Mouse (Mus musculus): ENCODE data around the gene Baiap2. TPM values are rescaled to one million over a fixed set of nuclear protein-coding genes. Genes with fewer than 3 reads are reported as not detected.

Baiap2 gene
- total RNA-seq, 1 experiment from 2014 or later = 6.0 TPM

DNA sequence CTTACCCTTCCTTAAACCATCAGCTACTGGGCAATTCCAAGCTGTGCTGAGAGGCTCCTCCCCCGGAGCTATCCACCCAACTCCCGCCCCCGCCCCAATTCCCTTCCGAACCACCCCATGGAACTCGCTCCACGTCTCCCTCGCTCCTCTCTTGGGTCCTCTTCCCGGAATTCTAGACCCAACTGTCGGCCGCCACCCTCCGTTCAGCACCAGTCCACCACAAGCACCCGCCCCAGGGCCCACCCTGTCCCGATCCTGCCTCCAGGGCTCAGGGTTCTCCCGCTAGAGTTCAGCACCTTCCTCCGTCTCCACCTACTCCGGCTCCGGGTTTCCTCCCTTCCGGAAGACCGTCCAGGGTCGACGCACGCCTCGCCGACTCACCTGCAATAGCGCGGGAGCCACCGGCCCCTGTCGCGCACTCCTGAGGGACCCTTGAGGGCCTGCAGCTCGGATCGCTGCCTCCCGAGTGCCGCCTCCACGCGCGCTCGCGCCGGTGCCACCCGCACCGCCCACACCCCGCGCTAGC lies 299 bp upstream of the Baiap2 start:
- ATAC-seq (replicated peaks; ENCODE audit: low read depth, poor library complexity, severe bottlenecking) = no peak

DNA sequence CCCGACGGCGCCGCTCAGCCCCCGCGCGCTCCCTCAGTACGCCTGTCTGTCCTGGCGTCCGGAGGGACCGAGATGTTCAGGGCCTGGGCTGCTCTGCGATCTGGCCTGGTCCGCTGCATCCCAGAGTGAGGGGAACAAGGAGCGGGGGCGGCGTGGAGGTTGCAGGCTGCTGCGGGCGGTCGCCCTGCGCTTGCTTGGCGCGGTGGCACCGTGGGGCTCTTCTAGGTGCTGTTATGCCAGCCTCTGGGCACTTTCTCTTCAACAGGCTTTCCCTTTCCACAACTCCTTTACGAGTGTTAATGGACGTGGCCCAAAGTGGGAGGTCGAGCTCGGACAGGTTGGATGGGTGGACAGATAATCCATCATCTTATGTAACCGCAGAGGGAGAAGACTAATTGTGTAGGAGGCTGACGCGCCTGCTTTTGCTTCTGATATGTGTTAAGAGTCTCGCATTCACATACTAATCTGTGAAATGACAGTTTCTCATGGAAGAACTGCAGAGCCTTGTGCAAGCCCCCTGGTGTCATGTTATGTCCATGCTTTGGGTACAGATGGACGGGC lies 945 bp downstream of the Baiap2 start:
- ATAC-seq (replicated peaks; ENCODE audit: low read depth, poor library complexity, severe bottlenecking) = no peak; the same call in 1 of the 2 replicates

DNA sequence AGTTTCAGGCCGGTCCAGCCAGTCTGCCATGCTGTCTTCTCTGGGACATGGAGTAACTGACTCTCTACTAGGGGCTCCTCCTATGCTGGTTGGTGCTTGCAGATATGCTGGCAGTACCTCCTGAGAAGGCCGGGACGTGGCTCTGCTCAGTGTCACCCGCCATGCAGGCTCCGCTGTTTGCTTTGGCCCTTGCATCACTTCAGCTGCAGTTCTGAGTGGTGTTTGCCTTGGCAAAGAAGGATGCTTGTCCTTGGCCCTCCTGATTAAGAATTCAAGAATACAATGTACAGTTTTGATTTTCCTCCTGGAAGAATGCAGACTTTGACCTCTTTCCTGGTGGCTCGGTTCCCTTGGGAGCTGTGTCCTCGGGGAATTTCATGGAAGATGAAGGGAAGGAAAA lies 2.8 kb downstream of the Baiap2 start:
- no peak for ATAC-seq (replicated peaks; ENCODE audit: low read depth, poor library complexity, severe bottlenecking)

DNA sequence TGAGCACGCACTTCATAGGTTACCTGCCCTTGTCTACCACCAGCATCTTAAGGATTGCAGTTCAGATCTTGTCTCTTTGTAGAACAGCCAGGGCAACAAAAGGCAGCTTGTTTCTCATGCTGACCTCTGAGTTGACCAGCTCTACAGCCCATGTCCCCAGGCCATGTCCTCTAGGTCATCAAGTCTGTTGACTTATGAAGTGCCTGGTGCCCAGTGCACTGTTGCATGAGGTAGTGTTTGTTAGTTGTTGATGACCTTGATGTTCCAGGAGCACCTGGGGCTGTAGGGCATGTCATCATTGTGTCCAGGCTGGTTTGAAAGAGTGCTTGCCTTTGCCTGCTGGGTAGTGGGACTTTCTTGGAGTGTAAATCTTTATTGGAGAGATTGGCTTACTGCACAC lies 4.9 kb downstream of the Baiap2 start:
- ATAC-seq (replicated peaks; ENCODE audit: low read depth, poor library complexity, severe bottlenecking) = no peak

DNA sequence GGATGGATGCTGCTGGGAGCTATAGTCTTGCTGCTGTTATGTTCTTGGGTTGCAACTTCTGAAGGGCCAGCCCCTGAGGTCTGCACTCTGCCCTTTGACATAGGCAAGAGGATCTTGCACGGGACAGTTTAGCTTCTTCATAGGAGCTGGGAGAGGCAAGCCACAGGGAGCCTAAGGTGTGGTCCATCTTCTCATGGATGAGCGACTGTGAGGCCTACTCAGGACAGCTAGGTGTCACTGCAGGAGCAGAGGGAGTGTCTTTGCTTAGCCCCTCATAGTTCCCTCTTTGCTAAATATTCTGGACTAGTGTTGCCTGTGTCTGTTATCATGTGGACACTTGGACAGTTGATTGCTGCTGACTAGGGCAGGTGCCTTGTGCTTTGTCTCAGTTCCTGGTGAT lies 5.3 kb downstream of the Baiap2 start:
- ATAC-seq (replicated peaks; ENCODE audit: low read depth, poor library complexity, severe bottlenecking) = no peak

DNA sequence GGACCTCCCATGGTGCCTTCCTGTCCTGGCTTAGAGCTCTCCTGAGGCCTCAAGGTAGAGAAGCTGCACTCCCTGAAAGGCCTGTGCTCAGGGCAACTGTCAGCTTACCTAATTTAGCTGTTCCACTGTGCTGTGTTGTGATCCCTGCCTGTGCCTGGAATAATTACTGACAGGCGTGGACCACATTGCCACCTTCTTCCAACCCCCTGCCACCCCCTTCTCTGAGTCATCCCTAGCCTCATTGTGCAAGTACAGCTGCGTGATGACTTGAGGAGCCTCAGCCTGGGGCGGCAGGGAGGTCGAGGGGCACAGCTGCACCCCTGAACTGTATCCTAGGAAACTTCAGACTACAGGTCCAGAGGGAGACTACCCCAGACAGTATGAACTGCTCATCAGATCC lies 5.7 kb downstream of the Baiap2 start:
- ATAC-seq (replicated peaks; ENCODE audit: low read depth, poor library complexity, severe bottlenecking) = no peak

DNA sequence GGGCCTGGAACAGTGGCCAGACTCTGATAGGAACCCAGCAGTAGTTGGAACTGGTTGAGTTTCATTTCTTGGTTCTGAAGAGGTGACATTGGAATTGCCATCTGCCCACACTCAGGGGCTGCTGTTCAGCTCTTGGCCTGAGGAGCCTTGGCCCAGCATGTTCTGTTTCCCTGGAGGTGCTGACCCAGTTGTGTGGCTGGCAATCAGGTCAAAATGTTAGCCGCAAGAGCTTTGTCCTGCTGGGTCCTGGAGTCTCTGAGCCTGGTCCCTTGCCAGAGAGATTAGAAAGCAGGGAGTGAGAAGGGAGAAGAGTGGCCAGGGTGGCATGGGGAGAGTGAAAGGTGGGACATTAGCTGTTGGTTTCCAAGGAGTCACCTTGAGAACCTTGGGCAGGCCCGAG lies 6.2 kb downstream of the Baiap2 start:
- ATAC-seq (replicated peaks; ENCODE audit: low read depth, poor library complexity, severe bottlenecking) = no peak

DNA sequence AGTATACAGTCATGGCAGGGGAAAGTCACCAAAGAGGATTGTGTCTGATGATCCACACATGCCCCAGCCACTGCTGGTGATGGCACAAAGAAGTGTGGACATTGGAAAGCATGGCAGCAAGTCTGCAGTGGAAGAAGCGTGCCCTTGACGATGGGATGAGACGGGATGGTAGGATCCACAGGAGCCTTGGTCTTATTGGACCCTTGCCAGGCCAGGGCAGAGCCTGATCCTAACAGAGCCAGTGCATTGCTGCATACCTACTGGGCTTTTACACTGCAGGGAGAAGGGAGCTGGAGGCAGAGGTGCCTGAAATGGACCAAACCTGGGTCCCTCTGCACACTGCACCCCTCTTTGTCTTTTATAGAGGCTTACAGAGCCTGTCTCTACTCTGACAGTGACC lies 8.0 kb downstream of the Baiap2 start:
- ATAC-seq (replicated peaks; ENCODE audit: low read depth, poor library complexity, severe bottlenecking) = no peak

DNA sequence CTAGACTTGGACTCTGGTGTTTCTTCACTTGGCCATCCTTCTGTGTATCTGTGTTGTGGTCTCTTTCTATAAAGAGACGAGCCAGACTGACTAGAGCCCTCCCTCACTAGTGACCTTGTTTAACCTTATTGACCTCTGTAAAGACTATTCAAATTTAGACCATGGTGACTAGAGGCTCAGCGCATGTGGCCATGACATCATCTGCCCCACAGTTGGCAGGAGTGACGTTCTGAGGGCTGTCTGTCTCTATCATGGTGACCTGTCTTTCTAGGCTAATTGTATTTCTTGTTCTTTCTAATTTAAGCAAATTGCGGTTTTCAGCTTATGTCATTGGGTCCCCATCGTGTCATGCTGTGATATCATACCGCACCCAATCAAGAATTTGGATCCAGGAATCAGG lies 8.8 kb downstream of the Baiap2 start:
- ATAC-seq (replicated peaks; ENCODE audit: low read depth, poor library complexity, severe bottlenecking) = no peak

DNA sequence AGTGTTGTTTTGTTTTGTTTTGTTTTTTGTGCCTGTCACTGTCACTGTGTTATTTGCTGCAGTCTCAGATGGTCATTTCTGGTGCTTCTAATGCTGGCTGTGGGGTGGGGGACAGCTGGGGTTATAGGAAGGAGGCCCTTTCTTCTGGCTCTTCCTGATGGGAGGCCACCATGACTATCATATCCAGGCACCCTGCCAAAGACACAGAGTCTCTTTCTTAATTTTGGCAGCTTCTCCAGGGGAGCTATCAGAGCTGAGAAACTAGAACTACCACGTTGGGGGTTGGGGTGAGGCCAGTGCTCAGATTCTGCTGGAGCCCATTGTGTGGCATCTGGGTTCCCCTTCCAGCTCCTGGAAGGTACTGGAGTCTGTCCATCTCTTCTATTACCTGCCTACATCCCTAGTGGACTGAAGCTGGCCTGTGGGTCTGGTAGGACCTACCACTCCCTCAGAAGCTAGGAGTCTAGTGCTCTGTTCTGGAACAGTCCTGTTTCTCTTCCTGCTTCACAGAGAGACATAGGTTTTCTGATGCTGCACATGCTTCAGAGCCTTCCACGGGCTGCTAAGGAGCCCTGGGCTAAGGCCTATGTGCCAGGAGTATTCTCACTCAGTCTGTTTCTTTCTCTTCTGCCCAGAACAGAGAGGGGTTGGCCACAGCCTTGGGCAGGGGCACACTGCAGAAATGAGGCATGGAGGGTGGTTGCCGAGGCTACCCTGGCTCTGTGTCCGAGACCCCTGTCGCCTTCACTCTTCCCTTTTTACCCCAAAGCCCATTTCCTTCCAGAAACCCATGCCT lies 10.1 kb downstream of the Baiap2 start:
- peak; percentile 24 for ATAC-seq (replicated peaks; ENCODE audit: low read depth, poor library complexity, severe bottlenecking)

DNA sequence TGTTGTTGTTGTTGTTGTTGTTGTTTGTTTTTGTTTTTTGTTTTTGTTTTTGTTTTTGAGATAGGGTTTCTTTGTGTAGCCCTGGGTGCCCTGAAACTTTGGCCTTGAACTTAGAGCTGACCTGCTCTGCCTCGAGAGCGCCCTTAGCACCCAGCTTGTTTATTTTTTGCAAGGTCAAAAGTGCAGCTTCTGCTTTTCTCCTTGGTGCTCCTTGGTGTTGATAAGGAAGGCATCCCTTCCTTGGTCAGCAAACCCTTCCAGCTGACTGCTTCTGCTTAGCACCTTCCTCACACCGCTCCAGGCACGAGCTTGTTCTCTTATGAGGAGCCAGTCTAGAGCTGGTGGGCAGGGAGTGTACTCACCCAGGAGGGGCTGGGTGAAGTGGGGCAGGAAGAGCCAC lies 11.7 kb downstream of the Baiap2 start:
- peak; percentile 43 for ATAC-seq (replicated peaks; ENCODE audit: low read depth, poor library complexity, severe bottlenecking)

DNA sequence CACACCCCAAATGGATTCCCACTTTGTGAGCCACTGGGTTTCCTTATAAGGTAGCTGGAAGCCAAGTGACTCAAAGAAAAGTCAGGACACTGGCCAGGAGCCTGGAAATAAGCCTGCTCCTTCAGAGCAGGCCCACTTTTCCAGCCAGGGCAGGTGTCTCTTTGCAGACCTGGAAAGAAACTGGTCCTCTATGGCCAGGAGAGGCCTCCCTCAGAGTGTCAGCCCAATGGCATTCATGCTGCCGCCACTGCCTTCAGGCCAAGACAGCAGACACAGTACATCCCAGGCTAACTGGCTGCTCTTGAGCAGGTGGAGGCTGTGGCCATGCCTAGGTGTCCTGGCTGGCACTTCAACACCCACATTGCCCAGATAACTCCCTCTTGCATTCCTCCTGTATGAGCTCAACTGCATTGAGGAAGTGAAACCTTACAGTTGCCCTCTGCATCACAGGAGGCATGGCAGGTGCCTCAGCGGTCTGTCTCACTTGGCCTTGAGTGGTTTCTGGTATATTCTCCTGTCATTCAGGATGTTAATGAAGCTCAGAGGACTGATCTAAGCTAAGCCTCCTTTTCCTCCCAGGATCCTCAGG lies 12.3 kb downstream of the Baiap2 start:
- ATAC-seq (replicated peaks; ENCODE audit: low read depth, poor library complexity, severe bottlenecking) = peak; percentile 62

DNA sequence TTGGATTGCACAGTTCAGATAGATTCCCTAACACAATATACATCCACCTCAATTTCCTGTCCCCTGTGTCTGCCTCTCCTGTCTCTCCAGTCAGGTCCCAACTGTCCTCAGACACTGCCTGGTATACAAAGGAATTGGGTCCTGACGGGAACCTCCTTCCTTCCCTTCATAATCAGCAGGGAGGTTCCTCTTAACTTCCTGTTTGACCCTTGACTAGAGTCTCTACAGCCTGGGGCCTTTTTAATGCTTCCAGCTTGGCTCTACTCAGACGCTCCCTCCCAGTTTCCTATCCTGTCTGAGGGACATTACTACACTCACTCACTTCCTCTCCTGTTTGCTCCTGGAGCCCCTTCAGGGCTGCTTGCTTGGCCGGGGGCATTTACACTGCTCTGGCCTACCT lies 12.9 kb downstream of the Baiap2 start:
- peak; percentile 24 for ATAC-seq (replicated peaks; ENCODE audit: low read depth, poor library complexity, severe bottlenecking)

DNA sequence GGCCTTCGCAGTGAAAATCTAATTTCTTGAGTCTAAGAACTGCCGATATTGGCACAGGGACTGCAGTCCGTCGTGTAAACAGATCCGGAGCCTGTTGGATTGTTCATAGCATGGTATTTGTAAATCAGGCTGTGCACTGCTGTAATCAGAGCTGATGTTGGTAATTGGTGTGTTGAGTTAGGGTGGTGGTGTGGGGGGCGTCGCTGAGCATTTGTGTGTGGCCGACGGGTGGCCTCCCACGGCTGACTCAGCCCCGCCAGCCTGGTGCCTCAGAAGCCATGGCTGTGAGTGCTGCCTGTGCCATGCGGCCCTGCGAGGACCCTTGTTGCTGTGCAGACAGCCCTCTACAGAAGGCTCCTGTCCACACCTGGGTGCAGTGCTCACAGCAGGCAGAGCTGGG lies 14.0 kb downstream of the Baiap2 start:
- no peak for ATAC-seq (replicated peaks; ENCODE audit: low read depth, poor library complexity, severe bottlenecking)

DNA sequence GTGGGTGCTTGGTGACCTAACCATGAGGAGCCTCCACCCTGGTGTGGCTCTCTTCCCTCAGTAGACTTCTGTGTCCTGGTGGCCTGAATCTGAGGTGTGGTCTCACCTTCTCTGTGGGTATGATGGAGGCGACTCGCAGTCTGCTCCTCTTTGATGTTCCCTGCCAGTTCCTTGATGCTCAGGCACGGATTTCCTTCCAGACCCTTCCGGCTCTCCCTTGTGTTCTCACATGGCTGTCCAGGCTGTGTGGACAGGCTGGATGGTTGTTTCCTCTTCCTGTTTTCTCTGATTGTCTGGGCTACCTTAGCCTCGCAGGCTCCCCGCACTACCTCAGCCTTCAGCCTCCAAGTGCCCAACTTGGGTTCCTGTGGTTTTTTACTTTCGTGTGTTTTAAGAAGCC lies 16.3 kb downstream of the Baiap2 start:
- ATAC-seq (replicated peaks; ENCODE audit: low read depth, poor library complexity, severe bottlenecking) = no peak

DNA sequence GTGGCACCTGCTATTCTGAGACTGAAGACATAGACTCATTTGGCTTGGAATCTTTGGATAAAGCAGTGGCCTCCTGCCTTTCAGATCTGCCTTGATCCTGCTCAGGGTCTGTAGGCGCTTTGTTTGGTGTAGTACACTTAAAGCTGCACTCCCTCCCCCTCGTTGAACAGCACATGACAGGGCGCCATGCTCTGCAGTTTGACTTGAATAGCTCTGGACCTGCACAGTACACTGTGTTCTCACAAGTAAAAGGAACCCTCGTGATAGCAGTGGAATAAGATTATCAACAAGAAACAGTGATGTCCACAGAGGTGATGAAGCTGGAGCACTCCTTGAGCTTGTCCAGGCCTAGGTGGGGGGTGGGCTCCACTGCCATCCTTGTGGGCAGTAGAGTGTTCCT lies 17.2 kb downstream of the Baiap2 start:
- no peak for ATAC-seq (replicated peaks; ENCODE audit: low read depth, poor library complexity, severe bottlenecking)

DNA sequence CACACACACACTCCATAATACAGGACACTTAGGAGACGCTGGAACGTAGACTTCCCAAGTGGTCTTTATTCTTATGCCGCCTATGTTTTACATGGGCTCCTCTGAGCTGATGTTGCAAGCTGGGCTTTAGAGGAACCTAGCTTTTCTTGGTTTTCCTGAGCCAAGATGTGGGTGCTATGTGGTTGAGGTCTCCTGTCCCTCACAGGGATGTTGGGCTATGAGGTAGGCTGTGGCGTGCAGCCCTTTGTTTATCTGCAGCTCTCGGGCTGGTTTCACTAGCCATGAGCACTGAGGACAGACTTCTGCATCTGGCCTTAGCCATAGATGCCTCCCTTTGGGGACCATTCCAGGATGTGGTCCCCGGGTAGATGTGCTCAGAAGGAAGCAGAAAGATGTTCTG lies 18.1 kb downstream of the Baiap2 start:
- peak; percentile 85 for ATAC-seq (replicated peaks; ENCODE audit: low read depth, poor library complexity, severe bottlenecking)

DNA sequence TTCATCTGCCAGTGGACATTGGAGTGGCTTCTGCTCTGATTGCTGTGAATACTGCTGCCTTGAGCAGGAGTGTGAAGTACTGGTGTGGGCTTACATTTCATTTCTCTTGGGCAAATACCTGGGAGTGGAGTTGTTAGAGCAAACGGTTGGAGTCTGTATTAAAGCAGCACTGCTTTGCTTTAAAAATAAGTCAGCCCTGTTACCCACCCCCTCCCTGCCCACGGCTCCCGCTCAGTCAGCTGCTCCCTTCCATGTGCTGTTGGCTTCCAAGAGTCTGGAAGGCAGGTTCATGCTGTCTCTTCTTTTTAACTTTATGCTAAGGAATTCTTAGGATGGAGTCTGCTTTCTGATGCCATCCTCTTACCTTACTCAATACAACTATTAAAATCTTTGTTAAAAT lies 18.9 kb downstream of the Baiap2 start:
- no peak for ATAC-seq (replicated peaks; ENCODE audit: low read depth, poor library complexity, severe bottlenecking)

DNA sequence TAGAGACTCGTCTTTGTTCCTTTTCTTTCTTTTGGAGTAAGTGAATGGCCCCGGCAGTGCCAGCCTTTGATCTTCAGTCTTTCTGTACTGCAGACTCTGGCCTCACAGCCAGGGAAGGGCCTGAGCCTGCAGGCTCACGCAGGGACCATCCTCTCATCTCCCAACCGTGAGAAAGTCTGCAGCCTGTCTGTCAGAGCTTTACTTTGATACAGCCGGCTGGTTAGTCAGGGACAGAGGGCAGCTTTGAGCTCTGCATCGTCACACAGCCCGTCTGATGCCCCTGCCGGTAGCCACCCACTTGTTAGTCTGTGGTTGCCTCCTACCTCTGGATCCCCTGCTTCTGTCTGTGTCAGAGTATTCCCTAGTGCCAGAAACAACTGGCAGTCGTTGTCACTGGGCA lies 22.5 kb downstream of the Baiap2 start:
- ATAC-seq (replicated peaks; ENCODE audit: low read depth, poor library complexity, severe bottlenecking) = no peak

DNA sequence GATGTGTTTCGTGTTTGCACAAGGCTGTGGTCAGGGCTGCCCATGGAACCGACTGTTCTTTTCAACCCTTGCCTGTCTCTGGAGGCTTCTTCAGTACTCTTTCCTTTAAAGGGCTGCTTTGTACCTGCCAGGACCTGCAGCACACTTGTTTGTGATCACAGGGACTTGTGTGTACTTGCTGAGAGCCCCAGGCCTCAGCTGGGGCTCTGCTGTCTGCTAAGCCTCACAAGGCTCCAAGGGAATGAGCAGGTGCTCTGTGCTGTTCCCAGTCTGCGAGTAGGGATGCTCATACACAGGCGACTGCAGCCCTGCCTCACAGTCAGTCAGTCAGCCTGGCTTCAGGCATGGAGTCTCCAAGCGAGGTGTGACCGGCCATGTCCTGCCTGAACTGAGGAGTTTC lies 23.7 kb downstream of the Baiap2 start:
- no peak for ATAC-seq (replicated peaks; ENCODE audit: low read depth, poor library complexity, severe bottlenecking)

DNA sequence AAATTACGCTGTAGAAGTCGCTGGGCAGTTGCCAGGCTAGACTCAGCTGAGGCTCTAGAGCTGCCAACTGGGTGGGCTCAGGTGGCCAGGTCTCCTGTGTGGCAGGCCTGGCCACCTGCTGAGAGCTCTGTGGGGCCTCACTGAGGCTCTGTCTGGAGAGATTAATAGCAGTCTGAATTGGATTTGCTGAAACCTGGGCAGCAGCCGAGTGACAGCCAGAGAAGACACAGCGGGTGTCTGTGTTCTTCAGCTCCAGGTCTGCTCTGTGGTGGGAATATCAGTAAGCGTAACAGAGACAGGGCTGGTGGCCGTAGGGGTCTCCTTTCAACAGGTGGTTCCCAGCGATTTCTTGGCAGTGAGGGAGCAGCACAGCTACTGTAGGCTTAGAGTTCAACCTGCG lies 24.8 kb downstream of the Baiap2 start:
- ATAC-seq (replicated peaks; ENCODE audit: low read depth, poor library complexity, severe bottlenecking) = no peak

DNA sequence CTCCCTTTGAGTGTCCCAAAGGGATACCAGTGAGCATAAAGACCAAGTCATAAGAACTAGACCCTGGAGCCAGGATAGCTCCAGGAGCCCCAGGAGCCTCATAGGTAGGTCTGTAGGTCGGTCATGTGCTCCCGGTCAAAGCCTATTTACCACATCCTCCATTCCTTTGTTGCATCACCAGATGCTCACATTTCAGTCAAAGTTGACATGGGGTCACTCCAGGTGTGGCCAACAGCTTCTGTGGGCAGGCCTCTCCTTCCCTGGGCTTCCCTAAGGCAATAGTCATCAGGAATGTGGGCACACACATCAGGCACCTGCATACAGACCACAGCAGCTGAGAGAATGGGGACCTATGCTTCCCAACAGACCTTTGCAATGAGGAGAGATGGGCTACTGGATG lies 25.3 kb downstream of the Baiap2 start:
- ATAC-seq (replicated peaks; ENCODE audit: low read depth, poor library complexity, severe bottlenecking) = no peak

Data from common myeloid progenitor, adult 5-6 weeks (primary cell).